Mouse (Mus musculus): Measurements from ENCODE around the gene Fam149b.
"Not testable (repeated sequence)": the region's sequence is repeated elsewhere in the genome, so short reads cannot be mapped to it uniquely, and the experiment has no call there.

The Fam149b gene

DNA sequence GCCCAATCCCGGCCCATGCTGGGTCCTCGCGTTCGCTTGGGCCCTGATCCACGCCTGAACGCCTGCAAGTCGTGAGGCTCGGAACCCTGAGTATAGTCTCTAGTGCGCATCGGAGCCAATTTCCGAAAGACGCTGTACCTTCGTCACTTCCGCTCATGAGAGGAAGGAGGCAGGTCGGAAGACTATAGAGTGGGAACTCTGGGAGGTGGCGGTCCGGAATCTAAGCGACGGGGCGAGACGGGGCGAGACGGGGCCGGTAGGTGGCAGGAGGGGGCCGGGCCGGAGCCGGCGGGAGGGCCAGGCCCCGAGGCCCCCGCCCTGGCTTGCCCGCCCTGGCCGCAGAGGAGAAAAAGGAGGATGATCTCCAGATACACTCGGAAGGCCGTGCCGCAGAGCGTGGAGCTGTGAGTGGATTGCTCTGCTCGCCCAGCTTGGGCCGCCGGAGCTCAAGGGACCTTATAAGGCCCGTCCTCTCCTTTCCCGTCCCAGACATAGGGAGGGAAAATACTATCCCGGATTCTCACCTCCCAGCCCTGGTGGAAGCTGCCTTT is at the start of gene Fam149b, which contains the start of gene Ecd:
Gene Fam149b (plus strand): TSS at position 172 of the 551 bp plus-strand sequence.
Gene Ecd (minus strand): TSS at position 131 of the 551 bp plus-strand sequence.
- DNase-seq, result peak; percentile 89

DNA sequence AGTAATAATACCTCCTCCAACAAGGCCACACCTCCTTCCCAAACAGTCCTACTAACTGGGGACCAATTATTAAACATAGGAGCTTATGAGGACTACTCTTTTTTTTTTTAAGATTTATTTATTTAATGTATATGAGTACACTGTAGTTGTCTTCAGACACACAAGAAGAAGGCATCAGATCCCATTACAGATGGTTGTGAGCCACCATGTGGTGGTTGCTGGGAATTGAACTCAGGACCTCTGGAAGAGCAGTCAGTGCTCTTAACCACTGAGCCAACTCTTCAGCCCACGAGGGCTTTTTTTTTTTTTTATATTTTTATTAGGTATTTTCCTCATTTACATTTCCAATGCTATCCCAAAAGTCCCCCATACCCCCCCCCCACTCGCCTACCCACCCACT is 42.9 kb upstream of the Fam149b start:
- not testable (repeated sequence) for DNase-seq

DNA sequence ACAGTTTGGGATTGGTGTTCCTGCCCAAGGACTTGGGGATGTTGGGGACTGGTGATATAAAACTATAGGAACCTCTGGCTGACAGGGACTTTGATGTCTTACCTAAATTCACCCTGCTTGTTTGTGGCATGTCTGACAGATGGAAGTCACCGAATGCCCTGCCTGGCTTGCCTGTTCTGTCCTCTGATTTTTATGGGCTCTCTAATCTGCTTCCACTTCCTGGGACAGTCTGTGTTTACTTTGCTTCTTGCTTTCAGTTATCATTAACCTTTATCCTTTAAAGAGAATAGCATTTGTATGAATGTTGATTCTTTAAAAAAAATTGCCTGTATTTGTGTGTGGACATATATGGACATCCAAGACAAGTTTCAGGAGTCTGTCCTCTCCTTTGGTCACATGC is 32.8 kb upstream of the Fam149b start:
- no peak for DNase-seq

DNA sequence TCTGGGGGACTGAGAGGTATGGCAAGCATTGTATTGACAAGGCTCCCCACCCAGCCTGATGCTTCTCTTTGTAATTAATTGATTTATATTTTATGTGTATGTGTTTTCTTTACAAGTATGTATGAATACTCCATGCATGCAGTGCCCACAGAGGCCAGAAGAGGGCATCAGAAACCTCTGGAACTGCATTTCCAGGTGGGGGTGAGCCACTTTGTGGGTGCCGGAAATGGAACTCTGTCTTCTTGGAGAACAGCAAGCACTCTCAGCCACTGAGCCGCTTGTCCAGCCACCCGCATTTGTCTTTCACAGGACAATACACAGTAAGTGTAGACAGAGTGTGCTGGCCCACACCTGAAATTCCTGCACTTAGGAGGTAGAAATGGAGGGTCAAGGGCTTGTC is 28.5 kb upstream of the Fam149b start:
- DNase-seq, result peak; percentile 67

DNA sequence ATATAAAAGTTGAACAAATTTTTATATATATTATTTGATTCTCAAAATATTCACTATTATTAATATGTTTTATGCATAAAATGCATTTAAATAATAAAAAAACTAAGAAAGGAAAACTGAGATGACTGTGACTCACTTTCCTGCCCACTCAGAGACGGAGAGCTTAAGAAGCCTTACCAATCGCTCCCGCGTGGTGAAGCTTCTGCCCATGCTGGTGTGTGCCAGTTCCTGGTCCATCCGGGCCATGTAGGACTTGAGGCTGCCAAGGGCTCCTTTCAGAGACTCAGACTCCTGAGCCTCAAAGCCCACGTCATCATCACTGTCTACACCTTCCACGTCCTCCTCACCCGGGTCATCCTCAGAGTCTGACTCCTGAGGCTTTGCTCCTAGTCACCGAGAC is 23.8 kb upstream of the Fam149b start:
- no peak for DNase-seq

DNA sequence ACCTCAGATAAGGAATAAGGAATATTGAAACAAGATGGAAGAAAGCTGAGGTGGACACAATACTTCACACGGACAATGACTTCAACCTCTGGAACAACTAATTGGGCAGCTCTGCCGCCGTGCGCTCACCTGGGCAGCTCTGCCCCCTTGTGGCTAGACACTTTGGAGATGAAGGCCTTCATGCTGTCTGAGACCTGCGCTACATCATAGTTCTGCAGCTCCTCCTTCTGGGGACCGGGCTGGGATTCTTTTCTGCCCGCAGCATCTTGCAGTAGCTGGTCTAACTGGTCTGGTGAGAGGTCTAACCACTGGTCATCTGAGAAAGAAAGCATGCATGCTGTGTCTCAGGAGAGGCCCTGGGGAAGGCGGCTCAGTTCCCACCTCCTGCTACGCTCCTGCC is 19.5 kb upstream of the Fam149b start:
- no peak for DNase-seq

DNA sequence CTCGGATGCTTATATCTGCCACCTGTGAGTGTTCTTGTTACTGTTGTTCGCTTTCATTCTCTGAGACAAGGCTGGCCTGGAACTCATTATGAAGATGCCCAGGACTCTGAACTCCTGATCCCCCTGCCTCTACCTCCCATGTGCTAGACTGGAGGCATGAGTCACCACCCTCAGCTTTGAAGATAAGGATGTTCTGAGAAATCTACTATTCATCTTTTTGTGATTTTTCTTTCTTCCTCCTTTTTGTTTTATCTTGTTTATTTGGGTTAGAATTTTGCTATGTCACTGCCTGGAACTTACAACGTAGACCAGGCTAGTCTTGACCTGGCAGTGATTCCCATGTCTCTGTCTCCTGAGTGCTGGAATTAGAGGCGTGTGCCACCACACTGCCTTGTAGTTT is 16.6 kb upstream of the Fam149b start:
- DNase-seq, result no peak

DNA sequence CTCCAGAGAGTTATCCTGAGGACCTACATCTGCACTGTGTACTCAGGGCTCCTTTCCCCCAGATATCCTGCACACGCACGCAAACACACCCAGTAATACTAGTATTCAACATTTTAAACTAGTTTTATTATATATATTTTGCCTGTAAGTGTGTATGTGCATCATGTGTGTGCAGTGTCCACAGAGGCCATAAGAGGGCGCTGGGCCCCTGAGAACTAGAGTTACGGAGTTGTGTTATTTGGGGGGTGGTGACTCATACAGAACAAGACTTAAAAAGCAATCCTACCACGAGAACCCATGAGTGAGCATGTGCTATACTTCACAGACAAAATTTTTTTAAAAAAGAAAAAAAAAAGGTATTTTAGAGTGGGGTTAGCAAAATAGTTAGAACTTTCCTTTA is 8.5 kb upstream of the Fam149b start:
- DNase-seq, result no peak

DNA sequence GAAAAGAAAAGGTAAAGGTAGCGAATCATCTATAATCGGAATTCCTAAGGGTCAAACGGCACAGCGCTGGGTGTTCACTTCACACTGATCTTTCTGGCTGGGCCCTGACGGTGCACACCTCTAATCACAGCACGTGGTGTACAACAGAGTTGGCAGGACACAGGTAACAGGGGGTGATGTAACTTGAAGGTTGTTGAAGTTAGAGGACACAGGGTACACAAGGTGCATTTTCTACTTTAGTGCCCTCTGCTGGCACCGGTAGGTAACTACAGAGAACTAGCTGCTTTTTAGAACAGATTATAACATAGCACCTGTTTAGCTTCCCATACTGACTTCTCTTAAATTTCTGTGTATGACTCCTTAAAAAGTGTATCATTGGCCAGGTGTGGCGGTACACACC is 7.8 kb upstream of the Fam149b start:
- no peak for DNase-seq

DNA sequence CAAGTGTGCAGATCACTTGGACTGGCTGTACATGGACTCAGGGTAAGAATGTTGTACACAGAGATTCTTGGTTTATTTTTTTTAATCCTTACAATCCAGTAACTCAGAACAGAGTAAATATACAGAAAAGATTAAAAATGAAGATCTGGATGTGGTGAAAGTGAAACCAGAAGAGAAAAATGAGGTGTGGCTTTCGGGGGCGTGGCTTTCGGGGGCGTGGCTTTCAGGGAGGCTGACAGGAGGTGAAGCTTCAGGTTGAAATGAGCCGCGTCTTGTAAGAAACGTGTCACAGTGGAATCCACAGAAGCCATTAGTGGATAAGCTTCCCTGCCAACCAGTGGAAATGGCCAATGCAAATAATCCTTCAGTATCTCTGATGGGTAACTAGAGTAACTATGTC is 7.1 kb upstream of the Fam149b start:
- no peak for DNase-seq

DNA sequence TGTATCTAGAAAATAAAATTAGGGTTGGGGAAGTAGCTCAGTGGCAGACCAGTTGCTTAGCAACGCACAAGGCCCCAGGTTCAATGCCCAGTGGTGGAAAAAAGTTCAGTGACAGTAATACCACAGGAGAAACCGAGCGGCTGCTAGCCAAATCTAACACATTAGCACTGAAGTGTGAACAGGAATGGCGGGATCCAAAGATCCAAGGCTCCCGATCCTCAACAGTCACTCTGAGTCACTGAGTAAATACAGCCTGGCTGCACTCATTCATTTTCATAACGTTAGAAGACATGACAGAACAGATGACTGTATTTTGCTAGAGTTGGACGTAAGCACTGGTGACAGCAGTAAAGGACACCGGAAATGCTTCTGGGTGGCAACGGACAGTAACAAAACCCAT is 2.1 kb upstream of the Fam149b start:
- no peak for DNase-seq

DNA sequence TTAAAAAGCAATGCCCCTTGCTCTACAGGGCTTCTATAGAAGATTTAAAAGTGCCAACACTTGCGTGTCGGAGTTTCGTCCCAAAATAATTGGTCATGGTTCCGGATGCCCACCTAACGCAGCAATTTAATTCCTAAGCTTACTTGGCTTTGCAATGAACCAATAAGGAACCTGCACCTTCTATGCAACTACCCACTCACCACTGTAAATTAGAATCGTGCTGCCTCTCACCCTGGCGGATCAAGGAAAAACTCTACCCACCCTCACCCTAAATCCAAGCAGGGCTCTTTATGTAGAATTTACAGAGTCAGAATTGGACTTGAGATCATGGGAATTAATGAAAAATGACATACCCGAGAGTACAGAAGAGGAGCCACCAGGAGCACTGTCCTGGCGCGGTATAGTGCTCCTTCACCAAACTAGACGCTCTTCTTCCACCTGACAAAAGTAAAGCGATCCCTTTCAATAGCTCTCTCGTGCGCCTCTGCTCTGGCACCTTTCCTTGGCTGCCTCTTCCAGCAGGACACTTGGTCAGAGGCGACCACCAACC is 446 bp upstream of the Fam149b start:
- DNase-seq, result peak; percentile 3

DNA sequence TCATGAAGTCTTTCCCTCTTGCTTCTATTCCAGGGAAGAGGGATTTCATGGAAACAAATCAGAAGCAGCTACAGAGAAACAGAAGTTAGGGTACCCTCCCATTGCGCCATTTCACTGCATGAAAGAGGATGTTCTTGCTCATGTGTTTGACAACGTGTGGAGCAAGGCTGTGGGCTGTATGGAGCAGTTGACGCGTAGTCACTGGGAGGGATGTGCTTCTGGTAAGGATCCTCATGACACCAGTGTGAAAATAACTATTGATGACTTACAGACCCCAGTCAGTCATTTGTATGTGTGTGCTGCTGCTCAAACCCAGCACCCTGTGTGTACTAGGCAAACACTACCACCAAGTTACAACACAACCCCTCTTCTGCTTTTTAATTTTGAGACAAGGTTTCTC is 15.3 kb downstream of the Fam149b start:
- DNase-seq, result no peak

DNA sequence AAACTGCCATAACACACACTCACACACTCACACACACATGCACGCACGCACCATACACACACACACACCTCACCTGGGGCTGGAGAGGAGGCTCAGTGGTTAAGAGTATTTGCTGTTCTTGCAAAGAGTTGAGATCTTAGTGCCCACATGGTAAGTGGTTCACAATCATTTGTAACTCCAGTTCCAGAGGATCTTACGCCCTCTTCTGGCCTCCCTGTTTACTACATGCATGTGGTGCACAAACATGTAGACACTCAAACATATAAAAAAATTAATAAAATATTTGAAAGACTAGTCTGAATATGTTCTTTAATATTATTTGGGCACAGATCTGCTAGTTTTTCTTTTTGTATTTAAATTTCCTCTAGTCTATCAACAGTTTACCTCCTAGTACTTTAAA is 20.3 kb downstream of the Fam149b start:
- no peak for DNase-seq

DNA sequence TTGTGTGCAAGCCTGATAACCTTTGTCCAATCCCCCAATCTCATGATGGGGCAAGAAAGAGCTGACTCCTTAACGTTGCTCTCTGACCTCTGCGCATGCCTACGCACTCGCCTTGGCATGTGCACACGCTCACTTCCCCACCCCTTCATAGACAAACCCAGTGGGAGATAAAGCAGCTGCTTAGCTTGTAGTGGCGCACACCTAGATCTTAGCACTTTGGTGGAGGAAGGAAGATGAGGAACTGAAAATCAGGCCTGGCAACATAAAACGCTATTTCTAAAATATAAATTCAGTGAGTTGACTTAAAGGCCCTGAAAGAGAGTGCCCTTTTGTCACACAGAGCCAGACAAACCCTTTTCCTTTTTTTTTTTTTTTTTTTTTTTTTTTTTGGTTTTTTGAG is 22.8 kb downstream of the Fam149b start:
- DNase-seq, result no peak

DNA sequence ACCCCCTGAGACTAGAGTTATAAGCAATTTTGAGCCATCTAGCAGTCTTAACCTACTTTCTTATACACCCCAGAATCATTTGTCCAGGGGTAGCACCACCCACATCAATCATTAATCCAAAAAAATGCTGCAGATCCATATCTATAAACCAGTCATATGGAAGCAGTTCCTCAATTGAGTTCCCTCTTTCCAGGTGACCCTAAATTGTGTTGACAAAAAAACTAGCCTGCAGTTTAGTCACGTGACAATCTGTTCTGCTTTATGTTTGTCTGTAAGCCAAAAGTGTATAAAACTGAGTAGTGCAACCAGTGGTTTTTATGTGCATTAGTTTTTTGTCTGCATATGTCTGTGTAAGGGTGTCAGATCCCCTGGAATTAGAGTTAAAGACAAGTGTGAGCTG is 23.9 kb downstream of the Fam149b start:
- no peak for DNase-seq

DNA sequence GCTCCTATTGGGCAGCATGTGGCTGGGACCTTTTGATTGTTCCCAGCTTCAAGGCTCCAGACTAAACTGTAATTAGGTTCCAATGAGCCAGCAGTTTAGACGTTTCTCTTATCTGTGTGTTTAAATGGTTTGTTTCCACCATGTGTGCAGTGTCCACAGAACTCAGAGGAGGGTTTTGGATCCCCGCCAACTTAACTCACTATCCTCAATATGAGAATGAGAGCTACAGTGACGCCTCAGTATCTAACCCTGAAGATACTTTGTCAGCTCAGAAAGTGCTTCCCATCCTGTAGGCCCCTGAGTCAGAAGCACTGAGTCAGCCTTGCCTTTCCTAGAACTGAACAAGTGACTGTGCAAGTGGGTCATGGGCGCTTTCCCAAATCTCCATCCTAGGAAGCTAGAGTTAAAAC is 29.2 kb downstream of the Fam149b start:
- no peak for DNase-seq

DNA sequence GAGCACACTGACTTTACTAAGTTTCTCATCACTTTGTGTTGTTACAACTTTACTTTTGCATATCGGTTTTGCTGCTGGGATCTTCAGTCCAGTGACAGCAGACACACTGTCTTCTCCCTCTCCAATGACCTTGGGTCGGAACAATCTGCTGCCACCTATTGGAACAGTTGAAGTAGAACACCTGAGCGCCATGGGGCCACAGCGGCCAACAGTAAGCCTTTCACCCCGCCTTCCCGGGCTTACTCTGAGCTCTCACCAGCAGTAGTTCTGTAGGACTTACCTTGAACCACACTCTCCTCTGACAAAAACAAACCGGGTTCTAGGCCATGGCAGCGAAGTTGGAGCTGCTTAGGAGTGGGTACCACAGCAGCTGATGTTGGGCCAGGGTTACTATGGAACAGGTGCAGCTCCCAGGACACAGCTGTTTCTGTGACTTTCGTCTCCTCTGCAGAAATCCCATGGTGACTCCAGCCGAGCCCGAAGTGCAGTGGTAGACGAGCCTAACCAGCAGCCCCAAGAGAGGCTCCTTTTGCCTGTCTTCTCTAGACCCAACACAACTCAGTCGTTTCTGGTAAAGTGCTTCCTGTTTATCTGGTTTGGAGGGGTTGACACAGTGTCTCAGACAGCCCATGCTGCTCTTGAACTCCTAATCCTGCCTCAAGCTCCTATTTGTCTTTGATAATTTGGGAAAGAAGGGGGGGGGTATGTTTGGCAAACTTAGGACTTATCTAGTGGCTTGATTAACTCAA is 30.5 kb downstream of the Fam149b start:
- DNase-seq, result no peak

DNA sequence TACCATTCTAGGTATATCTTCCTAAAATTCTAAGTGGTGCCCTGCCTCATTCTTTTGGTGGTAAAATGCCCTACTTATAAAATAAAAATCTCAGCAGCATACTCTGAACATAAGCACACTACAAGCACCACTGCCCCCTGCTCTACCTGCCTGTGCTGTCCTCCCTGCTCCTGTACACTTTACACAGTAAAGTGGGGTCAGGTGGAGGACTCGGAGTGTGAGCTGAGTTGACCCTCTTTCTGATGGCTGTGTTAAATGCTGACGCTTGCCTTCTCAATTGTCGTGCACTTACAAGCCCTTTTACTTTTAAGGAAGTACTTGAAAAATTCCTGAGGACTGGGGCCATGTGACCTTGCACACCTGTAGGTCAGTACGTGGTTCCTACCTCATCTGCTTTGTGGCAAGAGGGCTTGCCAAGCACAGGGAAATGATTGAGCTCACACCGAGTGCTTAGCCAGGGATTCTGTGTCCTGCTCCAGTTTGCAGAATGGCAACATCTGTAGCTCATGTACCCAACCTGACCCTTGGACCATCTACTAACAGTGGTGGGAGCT is 31.2 kb downstream of the Fam149b start:
- DNase-seq, result no peak

DNA sequence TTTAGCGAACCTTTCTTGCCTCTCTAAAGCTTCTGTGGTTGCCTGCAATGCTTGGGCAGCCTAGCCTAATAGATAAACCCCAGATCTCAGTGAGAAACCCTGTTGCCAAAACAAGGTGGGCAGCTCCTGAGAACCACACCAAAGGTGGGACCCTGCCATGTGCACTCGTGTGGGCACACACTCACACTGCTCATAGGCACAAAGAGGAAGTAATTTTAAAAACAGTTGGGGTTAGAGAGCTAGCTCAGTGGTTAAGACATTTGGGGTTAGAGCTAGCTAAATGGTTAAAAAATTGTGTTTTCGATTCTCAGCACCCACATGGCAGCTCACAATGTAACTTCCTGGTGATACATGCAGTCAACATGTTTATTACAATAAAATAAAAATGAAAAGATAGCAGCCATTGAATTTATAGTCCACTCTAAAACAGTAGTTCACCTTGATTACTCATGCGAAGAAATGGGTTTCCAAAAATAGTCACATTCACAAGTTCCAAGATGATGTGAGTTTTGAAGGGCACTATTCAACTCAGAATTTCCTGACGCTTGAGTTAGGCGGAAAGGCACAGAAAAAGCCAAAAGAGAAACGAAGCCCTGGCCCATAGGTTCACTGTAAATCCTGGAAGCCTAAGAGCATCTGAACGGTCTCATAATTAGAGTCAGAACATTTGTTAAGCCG is 31.9 kb downstream of the Fam149b start:
- no peak for DNase-seq

DNA sequence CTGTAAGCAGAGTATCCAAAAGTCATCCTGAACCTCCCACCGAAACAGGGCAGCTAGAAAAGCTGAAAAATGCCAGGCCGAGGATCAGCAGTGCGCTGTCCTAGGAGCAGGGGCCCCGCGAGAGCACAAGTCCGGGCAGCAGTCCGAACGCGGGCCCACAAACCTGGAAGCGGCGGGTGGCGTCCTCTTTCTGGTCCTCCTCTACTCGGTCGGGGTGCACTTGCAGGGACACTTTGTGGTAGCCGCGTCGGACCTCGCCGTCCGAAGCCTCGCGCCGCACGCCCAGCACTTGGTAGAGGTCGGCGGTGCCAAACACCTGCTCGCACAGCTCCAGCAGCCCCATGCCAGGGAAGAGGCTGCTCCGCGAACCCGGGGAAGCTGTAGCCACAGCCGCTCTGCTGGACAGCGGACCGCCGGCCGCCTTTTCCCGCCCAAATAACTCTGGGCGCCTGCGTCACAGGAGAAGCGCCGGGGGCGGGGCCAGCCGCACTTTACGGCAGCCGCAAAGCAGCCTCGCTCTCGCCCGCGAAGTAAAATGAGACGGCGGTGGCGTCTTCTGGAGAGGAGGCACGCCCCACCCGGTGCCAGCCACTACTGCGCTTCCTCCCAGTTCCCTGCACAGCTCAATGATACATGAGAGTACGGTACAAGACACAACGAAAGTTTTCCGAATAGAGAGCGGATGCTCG is 40.6 kb downstream of the Fam149b start, which contains the start of gene Dnajc9:
Gene Dnajc9 (minus strand): TSS at position 470 of the 689 bp plus-strand sequence.
- peak; percentile 96 for DNase-seq

DNA sequence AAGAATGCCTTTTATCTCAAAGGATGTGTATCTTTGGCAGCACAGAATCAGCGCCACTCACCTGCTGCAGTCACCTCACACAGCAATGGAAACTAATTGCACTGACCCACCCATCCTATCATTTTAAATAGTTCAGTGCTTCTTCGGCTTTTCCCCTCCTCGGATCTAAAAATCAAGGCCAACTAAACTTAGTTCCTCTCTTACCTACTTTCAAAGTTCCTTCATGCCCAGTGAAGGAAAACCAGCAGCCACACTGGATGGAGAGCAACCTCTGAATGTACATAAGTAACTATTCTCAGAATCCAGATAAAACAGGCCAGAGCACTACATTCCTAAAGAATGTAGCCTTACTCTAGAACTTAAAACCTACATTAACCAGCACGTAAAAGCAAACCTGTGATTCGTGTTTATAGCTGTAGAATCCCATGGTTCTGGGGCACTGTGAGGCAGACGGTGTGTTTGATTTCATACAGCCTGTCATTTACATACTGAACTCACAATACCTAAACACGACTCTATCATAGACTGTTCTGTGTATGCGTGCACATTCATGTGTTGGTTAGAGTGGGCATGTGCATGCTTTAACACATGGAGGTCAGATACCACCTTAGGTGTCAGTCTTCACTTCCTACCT is 41.6 kb downstream of the Fam149b start:
- DNase-seq, result no peak

Measured in right cerebral cortex, postnatal 4 days (tissue).